Mouse (Mus musculus): ENCODE results near the gene Tada1.

DNA sequence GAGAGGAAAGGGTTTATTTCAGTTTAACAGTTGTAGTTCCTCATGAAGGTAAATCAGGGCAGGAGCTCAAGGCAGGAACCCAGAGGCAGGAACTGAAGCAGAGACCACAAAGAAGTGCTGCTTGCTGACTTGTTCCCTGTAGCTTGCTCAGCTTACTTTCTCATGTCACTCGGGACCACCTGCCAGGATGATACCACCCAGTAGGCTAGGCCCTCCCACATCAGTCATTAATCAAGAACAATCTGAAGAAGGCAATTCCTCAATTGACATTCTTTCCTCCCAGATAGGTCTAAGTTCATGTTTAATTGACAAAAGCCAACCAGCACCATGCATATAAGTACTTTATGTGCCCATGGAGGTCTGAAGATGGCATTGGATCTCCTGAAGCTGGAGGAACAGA, 32.6 kb downstream of the Tada1 start:
- TF ChIP-seq CTCF (IDR thresholded peaks at IDR 0.05; ENCODE audit: low read depth, low read length) (no peak), POLR2A (IDR thresholded peaks at IDR 0.05; ENCODE audit: extremely low read depth, insufficient read depth, low read length) (no peak)
